Mouse (Mus musculus): ENCODE measurements at regions not wholly inside any gene's neighbourhood (a gene's known extent, or its start where the extent isn't known, plus 50 kb on each side); places are given as distances from the start of the nearest gene placed in this dataset.

DNA sequence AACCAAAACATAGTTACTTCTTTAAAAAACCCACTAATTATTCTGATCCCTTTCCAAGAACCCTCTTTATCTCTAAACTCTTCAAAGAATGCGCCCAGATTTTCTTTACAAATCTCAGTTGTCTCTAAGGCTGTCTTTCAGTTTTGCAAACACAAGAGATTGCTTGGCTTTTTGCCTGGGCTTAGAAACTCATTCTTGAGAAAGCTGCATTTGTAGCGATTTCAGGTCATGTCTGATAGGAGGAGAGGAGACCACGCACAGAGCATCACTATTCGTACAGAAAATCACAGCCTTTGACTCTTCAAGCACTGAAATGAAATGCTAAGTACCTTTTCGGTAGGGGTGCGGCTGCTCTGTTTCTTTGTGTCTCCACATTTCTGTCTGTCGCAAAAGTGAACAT lies 64.8 kb upstream of the Trpm3 start:
- TF ChIP-seq POLR2A (IDR thresholded peaks at IDR 0.05; ENCODE audit: borderline replicate concordance, extremely low read depth, low read depth, low read length) (no peak), CTCF (IDR thresholded peaks at IDR 0.05; ENCODE audit: insufficient read depth, low read length) (no peak)
